Mouse (Mus musculus) intestine, embryonic 14.5 days (tissue): ENCODE data around the gene Trappc3. TPM values are rescaled to one million over a fixed set of nuclear protein-coding genes. Genes with fewer than 3 reads are reported as not detected.

Source experiments
- ATAC-seq: fragments of 200-750 bp; cut with Nextera tagmentation; replicated peaks from 2 replicates; pipeline ENCODE4 v1.8.0; 2017; ENCODE audit warnings: low read depth, moderate number of reproducible peaks, moderate TSS enrichment, moderate library complexity; ENCODE audit not compliant: low FRiP score, low TSS enrichment
- DNase-seq: peaks from one replicate; pipeline ENCODE4 v3.0.0-alpha.2; 2018; ENCODE audit warnings: low spot score
- H3K27ac ChIP-seq: fragments of 300-500 bp; sonication (generic); 2 replicates; pipeline ENCODE4 v1.5.1; 2014; ENCODE audit warnings: low read depth, mild to moderate bottlenecking, control low read depth
- H3K27me3 ChIP-seq: fragments of 300-500 bp; sonication (generic); replicated peaks from 2 replicates; pipeline ENCODE4 v1.6.1; 2014; ENCODE audit warnings: low read length, control low read depth; ENCODE audit not compliant: control insufficient read depth, insufficient read depth
- H3K36me3 ChIP-seq: fragments of 300-500 bp; sonication (generic); 2 replicates; pipeline ENCODE4 v1.6.1; 2014; ENCODE audit warnings: low read length, control low read depth; ENCODE audit not compliant: control insufficient read depth, insufficient read depth
- H3K4me1 ChIP-seq: fragments of 300-500 bp; sonication (generic); replicated peaks from 2 replicates; pipeline ENCODE4 v1.6.1; 2014; ENCODE audit warnings: low read length, control low read depth, mixed read lengths; ENCODE audit not compliant: control insufficient read depth, insufficient read depth
- H3K4me2 ChIP-seq: fragments of 300-500 bp; sonication (generic); 2 replicates; pipeline ENCODE4 v1.6.1; 2014; ENCODE audit warnings: low read length
- H3K4me3 ChIP-seq: fragments of 300-500 bp; sonication (generic); 2 replicates; pipeline ENCODE4 v1.5.1; 2014; ENCODE audit warnings: low read depth, low read length, control low read depth, mixed read lengths
- H3K9ac ChIP-seq: fragments of 300-500 bp; sonication (generic); 2 replicates; pipeline ENCODE4 v1.6.1; 2014; ENCODE audit warnings: mild to moderate bottlenecking, low read length
- H3K9me3 ChIP-seq: fragments of 300-500 bp; sonication (generic); 2 replicates; pipeline ENCODE4 v1.6.1; 2016; ENCODE audit warnings: low read length, control low read depth; ENCODE audit not compliant: control insufficient read depth
- WGBS: fragments of 180-500 bp; shearing (Covaris S2); extraction: QIAGEN DNeasy Blood & Tissue Kit; methylation state at CpG from one replicate; pipeline ENCODE4 v1.1.7; 2014; 5-methylcytosine and 5-hydroxymethylcytosine counted together
- polyA plus RNA-seq: library from polyadenylated mRNA; unstranded; fragments of >200 nt; fragmentation: Nextera tagmentation; extraction: Ambion mirVana; gene quantifications from 2 replicates; pipeline ENCODE4 v1.2.1, GENCODE M21; 2014

Gene Trappc3
- polyA plus RNA-seq, 1 experiment from 2014 or later = 20.5 TPM

- Histone ChIP-seq H3K9ac (no peak overlapping the region), H3K9me3 (no peaks in the 10 kb centered on the region), H3K4me3 (no peak overlapping the region), H3K27ac (no peak overlapping the region), H3K27me3 (peaks cover 32% of the 10 kb centered on the region), H3K4me1 (peaks cover 14% of the 10 kb centered on the region; the same call in 1 of the 2 replicates), H3K36me3 (no peaks in the 10 kb centered on the region), H3K4me2 (no peak overlapping the region)
- WGBS = 46% methylated on average over 4 of the region's 4 CpGs
- DNase-seq = no peak
- no peak for ATAC-seq
These were observed 33.8 kb downstream of the Trappc3 start for GRCm38 (mm10) chr4:126295937-126296336.

GRCm38 (mm10) chr4:126296617-126297101, 34.5 kb downstream of the Trappc3 start:
- WGBS = under 1% methylated on average over 34 of the region's 34 CpGs
- Histone ChIP-seq H3K27ac (peak overlapping the region; percentile 18; the same call in 1 of the 2 replicates), H3K4me3 (peak overlapping the region; percentile 20), H3K36me3 (no peaks in the 10 kb centered on the region), H3K4me1 (peaks cover 21% of the 10 kb centered on the region), H3K9me3 (no peaks in the 10 kb centered on the region), H3K9ac (peak overlapping the region; percentile 29), H3K4me2 (peak overlapping the region; percentile 54), H3K27me3 (peaks cover 39% of the 10 kb centered on the region)
- ATAC-seq = peak; percentile 41; the same call in 1 of the 2 replicates
- DNase-seq = peak; percentile 78

GRCm38 (mm10) chr4:126300916-126301583, 38.9 kb downstream of the Trappc3 start:
- peak overlapping the region; percentile 31 for H3K4me3 ChIP-seq
- H3K9ac ChIP-seq = peak overlapping the region; percentile 29; the same call in 1 of the 2 replicates
- peak; percentile 73 for DNase-seq
- H3K4me1 ChIP-seq = peaks cover 23% of the 10 kb centered on the region
- H3K4me2 ChIP-seq = peak overlapping the region; percentile 67
- peak; percentile 44; the same call in 1 of the 2 replicates for ATAC-seq
- H3K27me3 ChIP-seq = peaks cover 48% of the 10 kb centered on the region
- H3K9me3 ChIP-seq = peaks cover 3% of the 10 kb centered on the region; the same call in 1 of the 2 replicates
- no peak overlapping the region for H3K27ac ChIP-seq
- no peaks in the 10 kb centered on the region for H3K36me3 ChIP-seq
- WGBS = under 1% methylated on average over 50 of the region's 50 CpGs

GRCm38 (mm10) chr4:126301584-126302309, 39.6 kb downstream of the Trappc3 start:
- Histone ChIP-seq H3K9me3 (peaks cover 5% of the 10 kb centered on the region; the same call in 1 of the 2 replicates), H3K9ac (peak overlapping the region; percentile 29; the same call in 1 of the 2 replicates), H3K27me3 (peaks cover 43% of the 10 kb centered on the region), H3K4me3 (peak overlapping the region; percentile 31), H3K36me3 (no peaks in the 10 kb centered on the region), H3K4me2 (peak overlapping the region; percentile 67), H3K4me1 (peaks cover 16% of the 10 kb centered on the region), H3K27ac (no peak overlapping the region)
- DNase-seq (no peak), ATAC-seq (no peak)
- WGBS = 11% methylated on average over 27 of the region's 27 CpGs

GRCm38 (mm10) chr4:126303877-126304276, 41.8 kb downstream of the Trappc3 start:
- DNase-seq = no peak
- Histone ChIP-seq H3K36me3 (no peaks in the 10 kb centered on the region), H3K4me1 (peaks cover 12% of the 10 kb centered on the region), H3K27me3 (peaks cover 35% of the 10 kb centered on the region), H3K9ac (no peak overlapping the region), H3K4me2 (no peak overlapping the region), H3K4me3 (no peak overlapping the region), H3K27ac (no peak overlapping the region), H3K9me3 (peaks cover 5% of the 10 kb centered on the region; the same call in 1 of the 2 replicates)
- WGBS = 60% methylated on average over 4 of the region's 4 CpGs
- no peak for ATAC-seq

- H3K36me3 ChIP-seq = no peaks in the 10 kb centered on the region
- 88% methylated on average over 1 of the region's 1 CpGs for WGBS
- H3K9ac ChIP-seq = no peak overlapping the region
- no peak overlapping the region for H3K4me3 ChIP-seq
- DNase-seq (no peak), ATAC-seq (no peak)
- no peak overlapping the region for H3K27ac ChIP-seq
- H3K4me2 ChIP-seq = no peak overlapping the region
- peaks cover 28% of the 10 kb centered on the region for H3K27me3 ChIP-seq
- peaks cover 5% of the 10 kb centered on the region; the same call in 1 of the 2 replicates for H3K9me3 ChIP-seq
- peaks cover 12% of the 10 kb centered on the region for H3K4me1 ChIP-seq
These were observed 43.3 kb downstream of the Trappc3 start for GRCm38 (mm10) chr4:126305428-126305827.

- no peaks in the 10 kb centered on the region for H3K36me3 ChIP-seq
- ATAC-seq = no peak
- DNase-seq = no peak
- no peak overlapping the region for H3K27ac ChIP-seq
- no peak overlapping the region for H3K4me2 ChIP-seq
- H3K4me1 ChIP-seq = peaks cover 7% of the 10 kb centered on the region
- H3K9ac ChIP-seq = no peak overlapping the region
- peaks cover 22% of the 10 kb centered on the region for H3K27me3 ChIP-seq
- H3K4me3 ChIP-seq = no peak overlapping the region
- 89% methylated on average over 6 of the region's 6 CpGs for WGBS
- H3K9me3 ChIP-seq = peaks cover 5% of the 10 kb centered on the region; the same call in 1 of the 2 replicates
These were observed 43.9 kb downstream of the Trappc3 start for GRCm38 (mm10) chr4:126306058-126306457.

- Histone ChIP-seq H3K9ac (no peak overlapping the region), H3K27me3 (peaks cover 14% of the 10 kb centered on the region), H3K4me2 (no peak overlapping the region), H3K4me1 (no peaks in the 10 kb centered on the region), H3K27ac (no peak overlapping the region), H3K4me3 (no peak overlapping the region), H3K36me3 (no peaks in the 10 kb centered on the region), H3K9me3 (peaks cover 5% of the 10 kb centered on the region; the same call in 1 of the 2 replicates)
- DNase-seq = no peak
- 8% methylated on average over 2 of the region's 2 CpGs for WGBS
- no peak for ATAC-seq
These were observed 44.7 kb downstream of the Trappc3 start for GRCm38 (mm10) chr4:126306827-126307226.
